ENCODE assay signal across 15 mouse cellular contexts in the genomic region with DNA sequence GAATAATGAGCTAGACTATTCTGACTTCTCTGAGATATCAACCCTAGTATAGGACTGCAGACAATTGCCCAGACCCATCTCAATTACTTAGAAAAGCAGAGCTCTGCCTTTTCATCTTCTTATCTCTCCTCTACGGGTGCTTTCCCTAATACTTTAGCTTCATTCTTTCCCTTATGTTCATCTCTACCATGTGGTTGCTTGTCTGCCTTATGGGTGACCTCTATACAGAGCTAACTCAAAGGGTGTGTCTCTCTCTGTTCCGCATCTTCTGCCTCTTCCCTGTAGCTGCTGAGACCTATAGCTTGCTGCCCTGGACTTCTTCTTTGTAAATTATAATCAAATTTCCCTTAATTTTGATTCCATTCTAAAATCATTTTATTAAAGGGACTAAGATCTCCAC.
DNase-seq lines count a peak whose midpoint lies in the region; ATAC-seq lines count a peak whose summit lies in the region.
"Had no signal": no experiment of that assay in that cellular context is flagged by ENCODE, and none has a peak within 500 bp of the region (broad histone marks: within the 10 kb centered on the region; RNA-seq: fewer than 3 reads in every experiment).

No protein-coding gene starts in this region.

- peak; percentile 66 for ATAC-seq in CD4-positive, CD25-positive, alpha-beta regulatory T cell, adult 4 months
- ATAC-seq: forebrain, embryonic 13.5 days; forebrain, postnatal 0 days had no signal

- peak; percentile 13 for DNase-seq in lung, postnatal 25 days (ENCODE audit: low spot score)
- no peak for DNase-seq in lung, adult 18-20 months
- peak; percentile 49 for DNase-seq in induced T-regulatory cell, adult 2 months (ENCODE audit: low read depth)
- no peak for DNase-seq in embryo, embryonic 10 days (ENCODE audit: low spot score)
- no peak for DNase-seq in testis, postnatal 10 days (ENCODE audit: low spot score)
- DNase-seq: adrenal gland, postnatal 14 days; cerebellum, adult 11-12 months; cerebellum, adult 9-10 months; cerebellum, postnatal 25 days; forebrain, postnatal 0 days; gastrocnemius, adult 2 months; gastrocnemius, postnatal 25 days; heart, postnatal 36 days had no signal

Comparison
In these comparisons a context has a peak if more than half of its experiments do, and no peak if none do; other contexts are left out.
1. DNase-seq: peak in lung, postnatal 25 days (single experiment) and induced T-regulatory cell, adult 2 months (single experiment); none in lung, adult 18-20 months (0 of 2), embryo, embryonic 10 days (single experiment) and testis, postnatal 10 days (single experiment).